Mouse (Mus musculus) c-Kit-positive CD71-negative TER-119-negative erythroid progenitor cells, embryonic 14.5 days (primary cell): ENCODE measurements at regions not wholly inside any gene's neighbourhood (a gene's known extent, or its start where the extent isn't known, plus 50 kb on each side); places are given as distances from the start of the nearest gene placed in this dataset.
A peak's percentile ranks its signal among the peaks of the same experiment; 100 is the strongest.

ENCODE experiments used
- DNase-seq: peaks from one replicate; pipeline ENCODE4 v3.0.0-alpha.2; 2013; ENCODE audit warnings: low read depth

- DNase-seq, result no peak
Measured at GRCm38 (mm10) chr1:21132340-21132739, 53.3 kb upstream of the Tram2 start.

- no peak for DNase-seq
Measured at GRCm38 (mm10) chr1:21146961-21147360, 67.9 kb upstream of the Tram2 start.

GRCm38 (mm10) chr1:21161742-21162141 is 56.6 kb upstream of the Tmem14a start:
- DNase-seq, result peak; percentile 73

- DNase-seq, result peak; percentile 70
Measured at GRCm38 (mm10) chr1:21166287-21166733, 52.1 kb upstream of the Tmem14a start.

GRCm38 (mm10) chr1:21166762-21167161 is 51.6 kb upstream of the Tmem14a start:
- no peak for DNase-seq
